Mouse (Mus musculus): Measurements from ENCODE around the gene Runx2. TPM values are rescaled to one million over a fixed set of nuclear protein-coding genes. Genes with fewer than 3 reads are reported as not detected.
A peak's percentile ranks its signal among the peaks of the same experiment; 100 is the strongest.

Runx2 gene
- total and polyA plus RNA-seq, 2 experiments from 2014 or later = 0.59 to 1.8 TPM

DNA sequence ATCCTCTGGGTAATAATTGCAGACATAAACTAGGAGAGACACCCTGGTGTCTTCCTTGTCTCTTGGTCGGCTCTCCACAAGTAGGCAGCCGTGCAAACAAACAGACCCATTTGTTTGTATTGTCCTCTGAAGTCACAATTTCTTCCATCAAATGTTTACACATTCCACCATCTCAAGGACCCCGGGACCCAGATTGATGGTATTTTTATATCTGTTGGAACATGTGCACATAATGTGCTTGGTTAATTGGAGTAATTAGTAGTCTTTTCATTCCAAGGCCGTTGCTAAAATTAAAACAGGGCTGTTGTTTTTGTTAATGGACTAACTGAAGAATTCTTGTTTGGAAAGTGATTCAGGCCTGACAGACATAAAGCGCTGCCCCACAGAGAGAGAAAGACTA, 236.8 kb downstream of the Runx2 start:
- Histone ChIP-seq H3K9me3 (ENCODE audit: low read length) (no peaks in the 10 kb centered on the region), H3K27me3 (ENCODE audit: insufficient read depth, low read length) (no peaks in the 10 kb centered on the region), H3K9ac (replicated peaks; ENCODE audit: low read length, poor library complexity, severe bottlenecking) (no peak overlapping the region), H3K4me3 (ENCODE audit: low read depth, low read length) (no peak overlapping the region), H3K4me1 (ENCODE audit: insufficient read depth, low read length) (no peaks in the 10 kb centered on the region), H3K27ac (ENCODE audit: low read depth, low read length) (no peak overlapping the region), H3K4me2 (ENCODE audit: low read depth, low read length, poor library complexity, severe bottlenecking) (no peak overlapping the region), H3K36me3 (ENCODE audit: insufficient read depth, low read length) (no peaks in the 10 kb centered on the region)
- 78% methylated on average over 5 of the region's 5 CpGs for WGBS
- DNase-seq (ENCODE audit: low spot score) (no peak), ATAC-seq (ENCODE audit: low FRiP score) (no peak)
- TF ChIP-seq CTCF (IDR thresholded peaks at IDR 0.05) = no peak

DNA sequence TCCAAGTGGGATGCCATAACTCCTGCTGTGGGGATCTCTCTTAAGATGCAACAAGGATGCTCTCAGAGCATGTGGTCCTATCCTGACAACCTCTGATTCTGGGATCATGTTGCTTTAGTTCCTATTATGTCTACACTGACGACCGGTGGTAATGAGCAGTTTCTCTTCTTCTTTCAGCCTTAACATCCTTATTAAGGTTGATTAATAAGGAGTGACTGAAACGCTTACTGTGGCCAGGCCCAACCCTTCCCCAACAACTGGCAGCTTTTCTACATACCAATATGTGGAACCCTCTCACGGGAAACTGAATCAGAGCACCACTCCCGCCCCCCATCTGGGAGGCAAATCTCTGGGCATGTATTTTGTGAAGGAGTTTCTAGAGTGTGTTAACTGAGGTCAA, 243.7 kb downstream of the Runx2 start:
- no peak for TF ChIP-seq CTCF (IDR thresholded peaks at IDR 0.05)
- DNase-seq (ENCODE audit: low spot score) (no peak), ATAC-seq (ENCODE audit: low FRiP score) (no peak)
- Histone ChIP-seq H3K27me3 (ENCODE audit: insufficient read depth, low read length) (no peaks in the 10 kb centered on the region), H3K4me2 (ENCODE audit: low read depth, low read length, poor library complexity, severe bottlenecking) (no peak overlapping the region), H3K36me3 (ENCODE audit: insufficient read depth, low read length) (no peaks in the 10 kb centered on the region), H3K4me1 (ENCODE audit: insufficient read depth, low read length) (no peaks in the 10 kb centered on the region), H3K27ac (ENCODE audit: low read depth, low read length) (no peak overlapping the region), H3K4me3 (ENCODE audit: low read depth, low read length) (no peak overlapping the region), H3K9ac (replicated peaks; ENCODE audit: low read length, poor library complexity, severe bottlenecking) (no peak overlapping the region), H3K9me3 (ENCODE audit: low read length) (no peaks in the 10 kb centered on the region)
- 83% methylated on average over 5 of the region's 5 CpGs for WGBS

DNA sequence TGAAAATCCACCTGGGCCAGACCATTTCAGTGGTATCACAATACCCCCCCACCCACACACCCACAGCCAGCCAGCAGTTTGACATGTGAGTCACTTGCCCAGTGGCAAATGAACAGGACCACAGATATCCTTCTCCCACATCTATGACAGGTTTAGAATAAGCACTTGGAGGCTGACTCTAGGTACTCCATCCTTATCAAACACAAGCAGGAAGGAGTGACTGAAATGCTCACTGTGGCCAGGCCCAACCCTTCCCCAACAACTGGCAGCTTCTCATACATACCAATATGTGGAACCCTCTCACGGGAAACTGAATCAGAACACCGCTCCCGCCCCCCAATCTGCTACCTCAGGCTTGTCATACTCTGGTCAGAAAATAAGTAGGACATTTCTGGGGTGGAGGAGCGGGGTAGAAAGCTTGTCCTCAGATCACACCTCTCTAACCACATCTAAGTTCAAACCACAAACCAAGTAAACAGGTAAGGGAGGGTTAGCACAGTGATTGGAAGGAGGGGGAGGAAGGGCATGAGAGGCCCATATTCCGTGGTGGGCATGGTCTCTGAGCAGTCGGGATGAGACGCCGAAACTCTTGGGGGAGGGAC, 245.5 kb downstream of the Runx2 start:
- Histone ChIP-seq H3K9ac (replicated peaks; ENCODE audit: low read length, poor library complexity, severe bottlenecking) (no peak overlapping the region), H3K27me3 (ENCODE audit: insufficient read depth, low read length) (no peaks in the 10 kb centered on the region), H3K9me3 (ENCODE audit: low read length) (no peaks in the 10 kb centered on the region), H3K4me1 (ENCODE audit: insufficient read depth, low read length) (no peaks in the 10 kb centered on the region), H3K36me3 (ENCODE audit: insufficient read depth, low read length) (no peaks in the 10 kb centered on the region), H3K27ac (ENCODE audit: low read depth, low read length) (no peak overlapping the region), H3K4me3 (ENCODE audit: low read depth, low read length) (no peak overlapping the region), H3K4me2 (ENCODE audit: low read depth, low read length, poor library complexity, severe bottlenecking) (no peak overlapping the region)
- DNase-seq (ENCODE audit: low spot score) (no peak), ATAC-seq (ENCODE audit: low FRiP score) (no peak)
- WGBS = 94% methylated on average over 8 of the region's 8 CpGs
- TF ChIP-seq CTCF (IDR thresholded peaks at IDR 0.05) = no peak

DNA sequence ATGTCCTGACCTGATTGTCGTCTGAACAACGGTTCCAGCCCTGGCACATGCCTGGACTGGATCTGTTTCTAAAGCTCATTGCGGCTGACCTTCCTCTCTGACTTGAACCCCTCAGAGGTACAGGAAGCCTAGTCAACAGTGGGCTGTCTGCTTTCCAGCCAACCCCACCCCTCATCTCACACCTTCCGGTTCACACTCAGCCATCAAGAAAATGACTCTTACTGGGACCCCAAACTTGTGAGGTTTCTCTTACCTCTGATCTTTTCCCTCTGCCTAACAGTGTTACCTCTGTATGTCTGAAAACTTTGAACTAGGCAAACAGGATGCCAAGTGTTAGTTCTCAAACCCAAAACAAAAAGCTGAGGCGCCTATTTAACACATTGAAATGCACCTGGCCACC, 247.6 kb downstream of the Runx2 start:
- 91% methylated on average over 5 of the region's 5 CpGs for WGBS
- ATAC-seq (ENCODE audit: low FRiP score) = no peak

DNA sequence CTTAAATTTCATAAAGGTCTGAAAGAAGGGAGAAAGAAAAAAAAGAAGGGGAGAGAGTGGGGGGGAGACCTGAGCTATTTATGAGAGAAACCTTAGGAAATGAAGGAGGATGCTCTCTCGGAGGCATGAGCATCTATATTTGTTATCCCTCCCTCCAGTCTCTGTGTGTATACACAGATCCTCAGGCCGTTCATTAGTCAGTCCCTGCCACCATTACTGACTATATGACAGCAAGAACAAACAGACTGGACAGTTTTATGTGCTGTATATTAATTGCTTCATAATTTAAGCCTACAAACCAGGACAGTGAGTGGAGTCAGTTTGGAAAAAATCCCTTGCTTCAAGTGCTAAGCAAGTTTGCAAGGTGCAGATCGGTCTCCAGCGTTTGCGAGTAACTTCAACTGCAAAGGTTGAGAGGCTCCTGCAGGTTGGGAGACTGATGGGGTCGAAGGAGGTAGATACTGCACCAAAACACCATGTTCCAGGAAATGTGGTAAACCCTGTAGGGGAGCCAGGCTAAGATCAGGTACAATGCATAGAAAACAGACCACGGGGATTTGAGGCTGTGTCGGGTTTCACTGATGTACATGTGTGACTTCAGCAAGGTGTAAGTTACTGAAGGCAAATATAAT, 248.6 kb downstream of the Runx2 start:
- 74% methylated on average over 8 of the region's 8 CpGs for WGBS
- Histone ChIP-seq H3K27me3 (ENCODE audit: insufficient read depth, low read length) (no peaks in the 10 kb centered on the region), H3K27ac (ENCODE audit: low read depth, low read length) (no peak overlapping the region), H3K9ac (replicated peaks; ENCODE audit: low read length, poor library complexity, severe bottlenecking) (no peak overlapping the region), H3K36me3 (ENCODE audit: insufficient read depth, low read length) (no peaks in the 10 kb centered on the region), H3K4me1 (ENCODE audit: insufficient read depth, low read length) (no peaks in the 10 kb centered on the region), H3K4me2 (ENCODE audit: low read depth, low read length, poor library complexity, severe bottlenecking) (no peak overlapping the region), H3K4me3 (ENCODE audit: low read depth, low read length) (no peak overlapping the region), H3K9me3 (ENCODE audit: low read length) (no peaks in the 10 kb centered on the region)
- TF ChIP-seq CTCF (IDR thresholded peaks at IDR 0.05) = no peak
- no peak for ATAC-seq (ENCODE audit: low FRiP score)
- DNase-seq (ENCODE audit: low spot score) = no peak

More for the DNA sequence above, 247.6 kb downstream of the Runx2 start:
- Histone ChIP-seq H3K4me2 (ENCODE audit: low read depth, low read length, poor library complexity, severe bottlenecking) (no peak overlapping the region), H3K36me3 (ENCODE audit: insufficient read depth, low read length) (no peaks in the 10 kb centered on the region), H3K4me3 (ENCODE audit: low read depth, low read length) (no peak overlapping the region), H3K9me3 (ENCODE audit: low read length) (no peaks in the 10 kb centered on the region), H3K4me1 (ENCODE audit: insufficient read depth, low read length) (no peaks in the 10 kb centered on the region), H3K27me3 (ENCODE audit: insufficient read depth, low read length) (no peaks in the 10 kb centered on the region), H3K27ac (ENCODE audit: low read depth, low read length) (no peak overlapping the region), H3K9ac (replicated peaks; ENCODE audit: low read length, poor library complexity, severe bottlenecking) (no peak overlapping the region)
- no peak for DNase-seq (ENCODE audit: low spot score)
- TF ChIP-seq CTCF (IDR thresholded peaks at IDR 0.05) = no peak

DNA sequence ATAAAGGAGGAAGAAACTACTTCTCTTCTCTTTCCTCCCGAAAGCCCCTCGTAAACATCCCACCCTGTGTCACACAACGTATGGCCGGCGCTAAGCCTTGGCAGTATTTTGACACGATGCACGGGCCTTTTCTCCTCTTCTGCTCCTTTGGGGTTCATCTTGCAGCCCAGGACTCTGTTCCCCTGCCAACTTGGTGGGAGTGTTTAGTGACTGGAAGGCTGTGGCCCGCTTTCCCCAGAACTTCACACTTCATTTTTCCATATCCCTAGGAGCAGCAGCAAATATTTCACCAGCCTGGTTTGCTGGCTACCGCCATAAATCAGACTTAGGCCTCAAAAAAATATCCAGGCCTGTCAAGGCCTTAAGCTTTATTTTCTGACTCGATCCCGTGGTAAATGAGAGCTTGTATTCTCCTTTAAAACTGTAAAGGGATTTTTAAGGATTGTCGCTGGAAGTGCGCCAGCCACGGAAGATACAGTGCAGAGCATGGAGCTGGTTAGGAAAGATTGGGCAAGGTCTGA, 249.2 kb downstream of the Runx2 start:
- H3K36me3 ChIP-seq (ENCODE audit: insufficient read depth, low read length) = no peaks in the 10 kb centered on the region
- H3K9ac ChIP-seq (replicated peaks; ENCODE audit: low read length, poor library complexity, severe bottlenecking) = no peak overlapping the region
- H3K27ac ChIP-seq (ENCODE audit: low read depth, low read length) = no peak overlapping the region
- WGBS = 60% methylated on average over 14 of the region's 14 CpGs
- no peak overlapping the region for H3K4me2 ChIP-seq (ENCODE audit: low read depth, low read length, poor library complexity, severe bottlenecking)
- ATAC-seq (ENCODE audit: low FRiP score) = no peak
- TF ChIP-seq CTCF (IDR thresholded peaks at IDR 0.05) = no peak
- no peaks in the 10 kb centered on the region for H3K9me3 ChIP-seq (ENCODE audit: low read length)
- peak; percentile 12 for DNase-seq (ENCODE audit: low spot score)
- no peak overlapping the region for H3K4me3 ChIP-seq (ENCODE audit: low read depth, low read length)
- H3K27me3 ChIP-seq (ENCODE audit: insufficient read depth, low read length) = no peaks in the 10 kb centered on the region
- H3K4me1 ChIP-seq (ENCODE audit: insufficient read depth, low read length) = no peaks in the 10 kb centered on the region
